Mouse (Mus musculus) T-helper 1 cell (primary cell): ENCODE results near the gene Synpo2.

Experiments used
- in situ Hi-C: fragments of 300-600 bp; cut with MboI, MseI; formaldehyde crosslinking; loops from one replicate; pipeline ENCODE4 v1.15.1; 2025; ENCODE audit warnings: high pct_unique_total_duplicates

Gene Synpo2

GRCm38 (mm10) chr3:123235921-123236320 is at the start of gene Synpo2:
TSS of gene Synpo2 (minus strand) at chr3:123236149.
- in situ Hi-C loops = loop anchor here (10.0 kb wide), 1 partner anchor 89 kb away; no protein-coding TSS in a partner anchor

- in situ Hi-C loops = no loop called here
These were observed 49.7 kb upstream of the Synpo2 start for GRCm38 (mm10) chr3:123285649-123286048.

- in situ Hi-C loops = no loop called here
These were observed 48.3 kb upstream of the Synpo2 start for GRCm38 (mm10) chr3:123284284-123284683.

GRCm38 (mm10) chr3:123282866-123283615 is 47.1 kb upstream of the Synpo2 start:
- in situ Hi-C loops = no loop called here

- in situ Hi-C loops = no loop called here
These were observed 31.8 kb upstream of the Synpo2 start for GRCm38 (mm10) chr3:123267741-123268201.

GRCm38 (mm10) chr3:123266753-123267651 is 31.1 kb upstream of the Synpo2 start, which contains the start of gene Sec24d:
TSS of gene Sec24d (plus strand) at chr3:123267455.
- in situ Hi-C loops = no loop called here

GRCm38 (mm10) chr3:123264706-123265105 is 28.8 kb upstream of the Synpo2 start:
- in situ Hi-C loops = no loop called here

GRCm38 (mm10) chr3:123258709-123259108 is 22.8 kb upstream of the Synpo2 start:
- in situ Hi-C loops = no loop called here

GRCm38 (mm10) chr3:123256181-123257101 is 20.5 kb upstream of the Synpo2 start:
- in situ Hi-C loops = no loop called here

- in situ Hi-C loops = no loop called here
These were observed 9.7 kb upstream of the Synpo2 start for GRCm38 (mm10) chr3:123245646-123246045.

- in situ Hi-C loops = no loop called here
These were observed 8.4 kb upstream of the Synpo2 start for GRCm38 (mm10) chr3:123244376-123244775.

- in situ Hi-C loops = loop anchor here (10.0 kb wide), 1 partner anchor 87 kb away; no protein-coding TSS in a partner anchor
These were observed 1.5 kb upstream of the Synpo2 start for GRCm38 (mm10) chr3:123237446-123237845.

- in situ Hi-C loops = loop anchor here (10.0 kb wide), 1 partner anchor 88 kb away; no protein-coding TSS in a partner anchor
These were observed 1.1 kb upstream of the Synpo2 start for GRCm38 (mm10) chr3:123237039-123237438.

- in situ Hi-C loops = loop anchor here (10.0 kb wide), 1 partner anchor 89 kb away; no protein-coding TSS in a partner anchor
These were observed 454 bp downstream of the Synpo2 start for GRCm38 (mm10) chr3:123235495-123235894.

- in situ Hi-C loops = loop anchor here (10.0 kb wide), 1 partner anchor 90 kb away; no protein-coding TSS in a partner anchor
These were observed 1.6 kb downstream of the Synpo2 start for GRCm38 (mm10) chr3:123234191-123234836.

GRCm38 (mm10) chr3:123231639-123232038 is 4.3 kb downstream of the Synpo2 start:
- in situ Hi-C loops = loop anchor here (10.0 kb wide), 1 partner anchor 93 kb away; no protein-coding TSS in a partner anchor

- in situ Hi-C loops = no loop called here
These were observed 8.7 kb downstream of the Synpo2 start for GRCm38 (mm10) chr3:123227276-123227675.

GRCm38 (mm10) chr3:123218646-123219045 is 17.3 kb downstream of the Synpo2 start:
- in situ Hi-C loops = loop anchor here (25.0 kb wide), 1 partner anchor 1069 kb away; no protein-coding TSS in a partner anchor

GRCm38 (mm10) chr3:123208891-123209290 is 27.1 kb downstream of the Synpo2 start:
- in situ Hi-C loops = loop anchor here (25.0 kb wide), 1 partner anchor 1078 kb away; no protein-coding TSS in a partner anchor

- in situ Hi-C loops = loop anchor here (25.0 kb wide), 1 partner anchor 1080 kb away; no protein-coding TSS in a partner anchor
These were observed 28.6 kb downstream of the Synpo2 start for GRCm38 (mm10) chr3:123207386-123207785.
